Mouse (Mus musculus) heart, postnatal 0 days (tissue): ENCODE measurements around the gene Tgfbr3. TPM values are rescaled to one million over a fixed set of nuclear protein-coding genes. Genes with fewer than 3 reads are reported as not detected.
A peak's percentile ranks its signal among the peaks of the same experiment; 100 is the strongest.

Experiments
- ATAC-seq: fragments of 200-750 bp; cut with Nextera tagmentation; 2 replicates; pipeline ENCODE4 v1.8.0; 2017; ENCODE audit warnings: low read depth, moderate number of reproducible peaks, moderate library complexity; ENCODE audit not compliant: insufficient read depth
- DNase-seq: peaks from one replicate; pipeline ENCODE4 v3.0.0-alpha.2; 2016; ENCODE audit warnings: low spot score
- H3K27ac ChIP-seq: fragments of 300-500 bp; sonication (generic); 2 replicates; pipeline ENCODE4 v1.5.1; 2014; ENCODE audit warnings: low read depth, mild to moderate bottlenecking
- H3K27me3 ChIP-seq: fragments of 300-500 bp; sonication (generic); 2 replicates; pipeline ENCODE4 v1.6.1; 2014; ENCODE audit warnings: low read length, mixed read lengths; ENCODE audit not compliant: control insufficient read depth, insufficient read depth
- H3K36me3 ChIP-seq: fragments of 300-500 bp; sonication (generic); replicated peaks from 2 replicates; pipeline ENCODE4 v1.6.1; 2014; ENCODE audit warnings: low read length, mixed read lengths; ENCODE audit not compliant: control insufficient read depth, insufficient read depth
- H3K4me1 ChIP-seq: fragments of 300-500 bp; sonication (generic); 2 replicates; pipeline ENCODE4 v1.6.1; 2014; ENCODE audit warnings: antibody characterized with exemption; ENCODE audit not compliant: control insufficient read depth, insufficient read depth
- H3K4me2 ChIP-seq: fragments of 300-500 bp; sonication (generic); 2 replicates; pipeline ENCODE4 v1.6.1; 2014; ENCODE audit warnings: low read depth, mild to moderate bottlenecking, low read length, moderate library complexity
- H3K4me3 ChIP-seq: fragments of 300-500 bp; sonication (generic); 2 replicates; pipeline ENCODE4 v1.5.1; 2014; ENCODE audit warnings: low read depth, low read length
- H3K9ac ChIP-seq: fragments of 300-500 bp; sonication (generic); replicated peaks from 2 replicates; pipeline ENCODE4 v1.6.1; 2014; ENCODE audit warnings: low read depth, low read length, mixed read lengths
- H3K9me3 ChIP-seq: fragments of 300-500 bp; sonication (generic); replicated peaks from 2 replicates; pipeline ENCODE4 v1.6.1; 2016; ENCODE audit warnings: low read length; ENCODE audit not compliant: control insufficient read depth
- CTCF ChIP-seq: IDR thresholded peaks from 2 replicates; pipeline ENCODE4 v1.5.1; 2016; ENCODE audit warnings: antibody characterized with exemption, control low read depth, low read depth
- EP300 ChIP-seq: IDR thresholded peaks from 2 replicates; pipeline ENCODE4 v1.6.1; 2016; ENCODE audit warnings: antibody characterized with exemption, low read depth
- WGBS: fragments of 180-500 bp; shearing (Covaris S2); extraction: QIAGEN DNeasy Blood & Tissue Kit; methylation state at CpG from one replicate; pipeline ENCODE4 v1.1.7; 2014; 5-methylcytosine and 5-hydroxymethylcytosine counted together
- polyA plus RNA-seq: library from polyadenylated mRNA; unstranded; fragments of >200 nt; fragmentation: Nextera tagmentation; extraction: Ambion mirVana; gene quantifications from 2 replicates; pipeline ENCODE4 v1.2.1, GENCODE M21; 2015
- total RNA-seq: library from RNA; depleted of rRNA; stranded (reverse); fragments of >200 nt; gene quantifications from 2 replicates; pipeline ENCODE4 v1.2.3, GENCODE M21; 2014; ENCODE audit warnings: low replicate concordance

Gene Tgfbr3
- total and polyA plus RNA-seq, 2 experiments from 2014 or later: 11.8 to 60.6 TPM

DNA sequence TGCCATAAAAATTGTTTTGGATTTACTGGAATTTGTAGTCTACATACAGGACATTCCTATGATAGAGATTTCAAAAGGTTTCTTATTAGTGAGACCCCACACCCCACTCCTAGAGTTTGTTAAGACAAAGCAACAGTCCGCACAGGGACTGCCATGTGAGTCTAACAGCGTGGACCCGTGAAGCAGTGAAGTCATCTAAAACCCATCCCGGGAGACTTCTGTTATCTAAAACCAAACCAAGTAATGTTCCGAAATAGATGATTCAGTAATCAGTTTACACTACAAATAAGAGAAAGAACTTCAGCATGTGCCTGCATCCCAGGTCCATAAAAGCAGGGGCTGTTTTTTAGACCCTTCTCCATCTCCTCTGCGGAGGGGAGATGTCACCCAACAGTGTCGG, 106.7 kb downstream of the Tgfbr3 start:
- no peak overlapping the region for H3K4me2 ChIP-seq
- 80% methylated on average over 7 of the region's 7 CpGs for WGBS
- H3K9ac ChIP-seq: no peak overlapping the region
- H3K4me1 ChIP-seq: peaks cover 20% of the 10 kb centered on the region
- H3K36me3 ChIP-seq: no peaks in the 10 kb centered on the region
- H3K27ac ChIP-seq: no peak overlapping the region
- H3K9me3 ChIP-seq: no peaks in the 10 kb centered on the region
- DNase-seq: no peak
- no peak for ATAC-seq
- no peak for TF ChIP-seq CTCF
- no peaks in the 10 kb centered on the region for H3K27me3 ChIP-seq
- no peak overlapping the region for H3K4me3 ChIP-seq

DNA sequence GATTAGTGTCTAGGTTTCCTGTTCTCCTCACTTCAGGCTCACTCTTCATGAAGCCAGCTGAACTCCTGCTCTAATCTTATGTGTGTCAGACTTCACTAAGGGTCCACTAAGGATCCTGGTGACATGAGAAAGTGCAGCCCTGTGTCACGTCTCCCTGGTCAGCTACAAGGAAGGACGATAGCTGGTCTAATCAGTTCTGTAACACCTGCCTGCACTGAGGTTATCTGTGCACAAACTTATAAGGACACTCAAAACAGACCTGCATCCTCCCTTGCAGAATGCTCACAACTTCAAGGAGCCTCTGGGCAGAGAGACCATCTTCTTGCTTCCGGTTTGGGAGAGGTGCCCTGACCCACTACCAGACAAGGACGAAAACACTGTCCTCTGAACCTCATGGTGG, 107.6 kb downstream of the Tgfbr3 start:
- Histone ChIP-seq H3K4me2 (no peak overlapping the region), H3K9ac (no peak overlapping the region), H3K27me3 (no peaks in the 10 kb centered on the region), H3K27ac (no peak overlapping the region), H3K4me1 (peaks cover 20% of the 10 kb centered on the region), H3K36me3 (no peaks in the 10 kb centered on the region), H3K4me3 (no peak overlapping the region), H3K9me3 (no peaks in the 10 kb centered on the region)
- TF ChIP-seq CTCF (no peak), EP300 (no peak)
- WGBS: 45% methylated on average over 4 of the region's 4 CpGs
- ATAC-seq: no peak
- DNase-seq: no peak

- WGBS: 74% methylated on average over 5 of the region's 5 CpGs
- TF ChIP-seq CTCF: no peak
- TF ChIP-seq EP300: no peak
- H3K4me3 ChIP-seq: no peak overlapping the region
- DNase-seq (no peak), ATAC-seq (no peak)
- H3K27ac ChIP-seq: peak overlapping the region; percentile 47
- H3K4me2 ChIP-seq: no peak overlapping the region
- H3K9ac ChIP-seq: no peak overlapping the region
- H3K36me3 ChIP-seq: no peaks in the 10 kb centered on the region
- H3K9me3 ChIP-seq: no peaks in the 10 kb centered on the region
- H3K27me3 ChIP-seq: no peaks in the 10 kb centered on the region
- peaks cover 19% of the 10 kb centered on the region for H3K4me1 ChIP-seq
Observed at GRCm38 (mm10) chr5:107179194-107179593, 110.2 kb downstream of the Tgfbr3 start.

DNA sequence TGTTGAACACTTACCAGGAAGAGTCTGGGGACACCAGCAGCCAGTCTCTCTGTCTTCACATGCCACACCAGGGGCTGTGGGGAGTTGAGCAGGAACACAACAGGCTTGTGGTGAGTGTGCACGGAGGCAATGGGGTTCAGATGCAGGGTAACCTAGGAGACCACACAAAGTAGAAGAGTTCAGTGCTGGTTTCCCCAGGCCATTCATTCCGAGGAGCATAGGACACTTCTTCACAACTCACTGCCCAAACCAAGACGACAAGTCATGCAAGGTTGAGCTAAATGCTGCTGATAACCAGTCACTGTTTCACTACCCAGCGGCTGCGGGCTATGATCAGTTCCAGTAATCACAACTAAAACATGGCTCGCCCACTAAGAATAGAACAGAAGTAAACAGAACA, 111.6 kb downstream of the Tgfbr3 start:
- no peaks in the 10 kb centered on the region for H3K9me3 ChIP-seq
- H3K9ac ChIP-seq: no peak overlapping the region
- no peak overlapping the region for H3K4me3 ChIP-seq
- 56% methylated on average over 6 of the region's 6 CpGs for WGBS
- H3K4me2 ChIP-seq: no peak overlapping the region
- peak overlapping the region; percentile 23; the same call in 1 of the 2 replicates for H3K27ac ChIP-seq
- TF ChIP-seq CTCF: no peak
- TF ChIP-seq EP300: no peak
- ATAC-seq: no peak
- H3K27me3 ChIP-seq: no peaks in the 10 kb centered on the region
- H3K4me1 ChIP-seq: peaks cover 9% of the 10 kb centered on the region; the same call in 1 of the 2 replicates
- no peak for DNase-seq
- H3K36me3 ChIP-seq: no peaks in the 10 kb centered on the region

DNA sequence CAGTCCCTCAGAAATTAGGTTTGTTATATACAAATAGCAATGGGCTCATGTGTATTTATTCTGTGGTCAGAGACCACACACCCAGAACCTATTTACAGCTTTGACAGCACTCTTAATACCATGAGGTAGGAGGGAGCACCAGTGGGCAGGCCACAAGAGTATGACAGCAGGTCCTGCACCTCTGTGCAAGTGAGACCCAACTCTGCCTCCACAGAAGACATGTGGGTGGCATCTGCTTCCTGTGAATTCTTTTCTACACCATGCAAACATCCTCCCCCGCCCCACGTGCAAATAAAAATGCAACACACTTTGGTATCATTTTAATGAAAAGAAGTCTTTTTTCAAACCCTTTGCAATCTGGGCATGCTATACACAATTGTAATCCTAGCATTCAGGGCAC, 112.2 kb downstream of the Tgfbr3 start:
- DNase-seq (no peak), ATAC-seq (no peak)
- Histone ChIP-seq H3K4me1 (0 out of 2 replicates have a peak, but pooled peaks cover 7% of the 10 kb centered on the region), H3K4me2 (no peak overlapping the region), H3K9ac (no peak overlapping the region), H3K27me3 (no peaks in the 10 kb centered on the region), H3K27ac (no peak overlapping the region), H3K36me3 (no peaks in the 10 kb centered on the region), H3K4me3 (no peak overlapping the region), H3K9me3 (no peaks in the 10 kb centered on the region)
- TF ChIP-seq CTCF (no peak), EP300 (no peak)
- 75% methylated on average over 2 of the region's 2 CpGs for WGBS

GRCm38 (mm10) chr5:107176796-107177195, 112.6 kb downstream of the Tgfbr3 start:
- Histone ChIP-seq H3K4me2 (no peak overlapping the region), H3K36me3 (no peaks in the 10 kb centered on the region), H3K4me3 (no peak overlapping the region), H3K9me3 (no peaks in the 10 kb centered on the region), H3K9ac (no peak overlapping the region), H3K27ac (no peak overlapping the region), H3K4me1 (0 out of 2 replicates have a peak, but pooled peaks cover 7% of the 10 kb centered on the region), H3K27me3 (no peaks in the 10 kb centered on the region)
- DNase-seq (no peak), ATAC-seq (no peak)
- WGBS: 60% methylated on average over 4 of the region's 4 CpGs
- TF ChIP-seq CTCF: no peak
- TF ChIP-seq EP300: no peak
